Mouse (Mus musculus) left cerebral cortex, postnatal 25 days (tissue): ENCODE data around the gene Hoxa4. TPM values are rescaled to one million over a fixed set of nuclear protein-coding genes. Genes with fewer than 3 reads are reported as not detected.

Source experiments
- DNase-seq, 2 experiments: peaks; one replicate each; pipeline ENCODE4 v3.0.0; 2022; ENCODE audit warnings: low spot score in 2 of 2, mixed read lengths in 1 of 2
- intact Hi-C: fragments of 180-260 bp; cut with DNase I; formaldehyde crosslinking; loops from one replicate; pipeline ENCODE4 v1.15.1; 2025
- total RNA-seq, 2 experiments: library from RNA; stranded (reverse); gene quantifications; 2 replicates each; pipeline ENCODE4 v1.2.3; 2021

The Hoxa4 gene
- total RNA-seq, 2 experiments from 2014 or later, result not detected

- no peak for DNase-seq
- intact Hi-C loops, result no loop called here
Observed at GRCm38 (mm10) chr6:52218643-52219215, 27.2 kb upstream of the Hoxa4 start.

GRCm38 (mm10) chr6:52217895-52218642 is 26.5 kb upstream of the Hoxa4 start:
- intact Hi-C loops, result no loop called here

GRCm38 (mm10) chr6:52217459-52217768 is 25.9 kb upstream of the Hoxa4 start:
- no peak for DNase-seq
- intact Hi-C loops, result no loop called here

More at GRCm38 (mm10) chr6:52217895-52218642, 26.5 kb upstream of the Hoxa4 start:
- DNase-seq, result no peak

GRCm38 (mm10) chr6:52216691-52217458 is 25.3 kb upstream of the Hoxa4 start:
- DNase-seq, result no peak
- intact Hi-C loops, result no loop called here

GRCm38 (mm10) chr6:52215771-52216535 is 24.4 kb upstream of the Hoxa4 start:
- intact Hi-C loops, result no loop called here
- DNase-seq, result no peak

GRCm38 (mm10) chr6:52215070-52215469 is 23.5 kb upstream of the Hoxa4 start:
- no peak for DNase-seq
- intact Hi-C loops, result no loop called here

- DNase-seq, result no peak
- intact Hi-C loops, result loop anchor here (5.0 kb wide), 1 partner anchor 207 kb away; no protein-coding TSS in a partner anchor
Observed at GRCm38 (mm10) chr6:52214271-52214670, 22.7 kb upstream of the Hoxa4 start.

GRCm38 (mm10) chr6:52213119-52213986 is 21.8 kb upstream of the Hoxa4 start, which contains the start of the genes Hoxa3 and Gm28308:
Gene Hoxa3 (minus strand): TSS chr6:52213336.
Gene Gm28308 (minus strand): TSS chr6:52213339.
- no peak for DNase-seq
- intact Hi-C loops, result loop anchor here (5.0 kb wide), 1 partner anchor 206 kb away; no protein-coding TSS in a partner anchor

GRCm38 (mm10) chr6:52212556-52213118 is 21.1 kb upstream of the Hoxa4 start:
- no peak for DNase-seq
- intact Hi-C loops, result loop anchor here (5.0 kb wide), 1 partner anchor 205 kb away; no protein-coding TSS in a partner anchor

GRCm38 (mm10) chr6:52211961-52212360 is 20.4 kb upstream of the Hoxa4 start:
- DNase-seq, result no peak
- intact Hi-C loops, result loop anchor here (5.0 kb wide), 1 partner anchor 205 kb away; no protein-coding TSS in a partner anchor

GRCm38 (mm10) chr6:52211170-52211935 is 19.8 kb upstream of the Hoxa4 start:
- intact Hi-C loops, result loop anchor here (5.0 kb wide), 1 partner anchor 204 kb away; no protein-coding TSS in a partner anchor
- peak; percentile 46 to 60 for DNase-seq

- no peak for DNase-seq
Observed at GRCm38 (mm10) chr6:52209685-52210046, 18.1 kb upstream of the Hoxa4 start.

GRCm38 (mm10) chr6:52208868-52209684 is 17.5 kb upstream of the Hoxa4 start:
- intact Hi-C loops, result no loop called here
- DNase-seq, result no peak

More at GRCm38 (mm10) chr6:52209685-52210046, 18.1 kb upstream of the Hoxa4 start:
- intact Hi-C loops, result loop anchor here (5.0 kb wide), 1 partner anchor 202 kb away; no protein-coding TSS in a partner anchor

GRCm38 (mm10) chr6:52208072-52208867 is 16.7 kb upstream of the Hoxa4 start, which contains the start of gene Hoxa6:
Gene Hoxa6 (minus strand): TSS chr6:52208722.
- intact Hi-C loops, result no loop called here

GRCm38 (mm10) chr6:52207684-52207976 is 16.1 kb upstream of the Hoxa4 start:
- intact Hi-C loops, result no loop called here
- DNase-seq, result no peak

More at GRCm38 (mm10) chr6:52208072-52208867, 16.7 kb upstream of the Hoxa4 start, which contains the start of gene Hoxa6:
- no peak for DNase-seq
